Mouse (Mus musculus) layer of hippocampus, adult 9-10 months (tissue): ENCODE results near the gene Cldn14.

Experiments
- DNase-seq: peaks from one replicate; pipeline ENCODE4 v3.0.0; 2022; ENCODE audit warnings: low spot score

The Cldn14 gene

GRCm38 (mm10) chr16:93912158-93912557, 96.5 kb downstream of the Cldn14 start:
- no peak for DNase-seq

DNA sequence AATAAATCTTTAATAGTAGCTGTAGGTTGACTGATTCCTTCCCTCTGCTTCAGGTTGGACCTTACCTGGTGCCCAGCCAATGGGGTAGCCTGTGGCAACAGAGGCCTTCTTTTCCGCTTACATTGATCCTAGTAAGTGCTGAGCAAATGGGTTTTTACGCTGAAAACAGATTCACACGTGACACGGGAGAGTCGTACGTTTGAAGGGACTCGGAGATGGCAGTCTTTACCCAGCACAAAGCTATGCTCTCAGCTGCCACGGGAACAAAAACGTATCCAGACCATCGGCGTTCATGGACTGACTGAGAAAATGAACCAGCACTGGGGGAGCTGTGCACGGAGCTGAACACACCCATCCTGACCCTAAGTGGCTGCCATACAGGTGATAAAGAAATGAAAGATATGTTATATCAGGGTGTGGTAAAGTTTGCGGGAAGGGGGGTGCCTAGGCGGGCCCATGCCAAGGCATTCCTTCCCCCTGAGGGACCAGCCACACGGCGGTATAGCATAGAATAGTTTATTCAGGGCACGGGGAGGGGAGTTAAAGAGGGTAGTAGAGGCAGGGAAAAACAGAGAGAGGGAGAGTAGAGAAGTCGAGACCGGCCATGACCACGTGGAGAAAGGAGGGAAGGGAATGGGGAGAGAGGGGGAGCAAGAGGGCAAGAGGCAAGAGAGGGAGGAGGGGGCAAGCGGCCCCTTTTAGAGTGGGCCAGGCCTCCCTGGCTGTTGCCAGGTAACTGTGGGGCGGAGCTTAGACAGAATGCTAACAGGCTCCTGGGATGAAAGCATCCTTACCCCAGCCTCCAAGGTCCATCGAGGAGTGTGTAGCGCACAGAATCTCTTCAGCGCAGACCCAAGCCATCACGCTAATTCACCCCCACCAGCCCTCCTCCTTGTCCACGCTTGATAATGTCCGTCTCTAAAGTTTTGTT, 97.6 kb downstream of the Cldn14 start:
- no peak for DNase-seq

DNA sequence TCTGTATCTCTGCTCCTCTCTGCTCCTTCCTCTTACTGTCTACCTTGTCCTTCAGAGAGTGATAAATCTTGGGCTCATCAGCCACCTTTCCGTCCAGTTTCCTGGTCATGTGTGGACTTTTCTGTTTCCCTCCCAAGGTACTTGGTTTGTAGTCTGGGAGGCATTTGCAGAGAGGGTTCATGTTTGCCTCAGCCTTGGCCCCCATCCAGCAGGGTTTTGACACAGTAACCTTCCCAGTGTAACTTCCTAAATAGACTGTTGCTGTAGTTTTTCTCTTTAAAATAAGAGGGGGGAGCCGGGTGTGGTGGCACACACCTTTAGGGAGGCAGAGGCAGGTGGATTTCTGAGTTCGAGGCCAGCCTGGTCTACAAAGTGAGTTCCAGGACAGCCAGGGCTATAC, 98.7 kb downstream of the Cldn14 start:
- no peak for DNase-seq

DNA sequence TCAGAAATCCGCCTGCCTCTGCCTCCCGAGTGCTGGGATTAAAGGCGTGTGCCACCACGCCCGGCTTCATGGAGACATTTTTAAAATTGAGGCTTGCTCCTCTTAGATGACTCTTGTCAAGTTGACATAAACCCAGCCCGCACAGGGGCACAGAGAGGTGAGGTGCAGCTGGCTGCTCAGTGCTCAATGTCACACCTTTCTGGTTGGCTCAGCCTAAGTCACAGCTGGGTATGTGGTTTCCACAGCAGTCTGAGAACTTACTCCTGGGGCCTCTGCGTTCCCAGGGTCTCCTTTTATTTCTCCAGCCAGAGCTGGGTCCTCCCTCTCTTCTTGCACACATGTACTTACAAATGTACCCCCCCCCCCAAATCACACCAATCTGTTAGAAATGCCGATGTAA, 100.4 kb downstream of the Cldn14 start:
- DNase-seq = no peak

DNA sequence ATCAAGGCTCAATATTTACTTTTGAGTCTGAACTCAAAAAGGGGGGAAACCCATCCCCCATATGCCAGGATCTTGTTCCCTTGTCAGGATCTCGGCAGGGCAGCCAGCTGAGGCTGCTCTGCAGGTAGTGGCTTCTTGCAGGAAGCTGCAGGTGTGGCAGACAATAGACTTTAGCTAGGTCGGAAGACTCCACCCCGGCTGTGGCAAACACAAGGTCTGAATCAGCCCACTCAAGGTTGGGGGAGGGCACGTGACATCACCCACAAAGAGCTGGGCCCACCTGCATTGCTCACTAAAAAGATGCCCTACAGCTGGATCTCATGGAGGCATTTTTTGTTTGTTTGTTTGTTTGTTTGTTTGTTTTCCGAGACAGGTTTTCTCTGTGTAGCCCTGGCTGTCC, 100.9 kb downstream of the Cldn14 start:
- no peak for DNase-seq

DNA sequence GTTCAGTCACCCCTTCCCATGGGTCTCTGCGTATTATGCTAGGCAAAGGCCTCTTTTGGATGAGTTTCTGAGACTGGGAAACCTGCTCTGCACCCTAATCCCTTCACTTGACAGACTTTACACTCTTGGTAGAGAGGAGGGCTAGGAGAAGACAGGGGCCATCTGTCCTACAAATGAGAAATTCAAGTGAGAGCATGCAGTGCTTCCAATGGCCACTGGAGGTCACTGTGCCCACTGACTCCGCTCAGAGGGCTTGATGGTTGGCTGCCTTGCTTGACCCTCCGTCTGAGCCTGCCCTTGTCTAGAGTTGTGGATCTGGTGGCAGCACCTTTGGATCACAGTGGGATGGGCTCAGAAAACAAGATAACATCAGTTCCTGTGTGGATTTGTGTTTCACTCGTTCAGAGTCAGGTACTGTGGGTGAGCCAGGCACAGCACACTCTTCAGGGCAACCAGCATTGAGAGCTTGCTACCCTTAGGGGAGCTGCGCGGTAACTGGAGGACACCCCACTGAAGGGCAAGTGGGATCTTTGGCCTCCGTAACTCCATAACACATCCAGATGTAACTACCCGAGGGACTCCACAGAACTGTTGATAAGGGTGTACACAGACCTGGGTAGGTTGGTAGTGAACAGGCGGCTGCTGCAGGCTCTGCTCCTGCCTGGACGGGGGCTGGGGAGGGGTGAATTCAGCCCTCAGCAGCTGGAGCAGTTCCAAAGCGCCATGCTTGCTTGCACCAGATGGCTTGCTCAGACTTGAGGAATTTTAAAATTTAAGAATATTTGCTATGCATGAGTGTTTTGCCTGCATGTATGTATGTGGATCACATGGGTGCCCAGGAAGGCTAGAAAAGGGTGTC, 102.3 kb downstream of the Cldn14 start:
- peak; percentile 45 for DNase-seq

GRCm38 (mm10) chr16:93903027-93903426, 105.6 kb downstream of the Cldn14 start:
- no peak for DNase-seq

- DNase-seq = no peak
Measured at GRCm38 (mm10) chr16:93893285-93893684, 115.4 kb downstream of the Cldn14 start.

GRCm38 (mm10) chr16:93890948-93891604, 117.6 kb downstream of the Cldn14 start:
- no peak for DNase-seq

DNA sequence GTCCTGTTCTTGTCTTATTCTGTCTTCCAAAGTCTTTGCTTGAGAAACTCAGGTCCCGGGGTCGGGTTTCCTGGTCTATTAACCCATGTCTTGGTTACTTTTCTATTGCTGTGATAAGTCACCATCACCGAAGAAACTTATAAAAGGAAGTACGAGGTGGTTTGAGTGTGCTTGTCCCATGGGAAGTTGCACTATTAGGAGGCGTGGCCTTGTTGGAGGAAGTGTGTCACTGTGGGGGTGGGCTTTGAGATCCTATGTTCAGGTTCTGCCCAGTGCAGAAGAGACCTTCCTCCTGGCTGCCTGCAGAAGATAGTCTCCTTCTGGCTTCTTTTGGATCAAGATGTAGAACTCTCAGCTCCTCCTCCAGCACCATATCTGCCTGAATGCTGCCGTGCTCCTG, 120.2 kb downstream of the Cldn14 start:
- DNase-seq = no peak

DNA sequence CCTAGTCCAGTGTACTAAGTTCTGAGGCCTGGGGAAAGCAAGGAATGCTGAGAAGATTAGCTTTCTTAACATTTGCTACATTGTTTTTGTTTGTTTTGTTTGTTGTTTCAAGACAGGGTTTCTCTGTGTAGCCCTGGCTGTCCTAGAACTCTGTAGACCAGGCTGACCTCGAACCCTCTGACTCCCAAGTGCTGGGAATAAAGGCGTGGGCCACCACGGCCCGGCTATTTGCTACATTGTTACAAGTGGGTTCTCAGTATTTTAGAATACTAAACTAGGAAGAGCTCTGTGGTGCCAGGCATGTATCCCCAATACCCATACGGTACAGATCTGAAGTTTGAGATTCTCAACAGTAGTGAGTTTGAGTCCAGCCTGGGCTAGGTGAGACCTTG, 123.9 kb downstream of the Cldn14 start:
- no peak for DNase-seq

GRCm38 (mm10) chr16:93884086-93884721, 124.4 kb downstream of the Cldn14 start:
- DNase-seq = no peak

- peak; percentile 83 for DNase-seq
Measured at GRCm38 (mm10) chr16:93883423-93884085, 125.1 kb downstream of the Cldn14 start, which contains the start of gene Chaf1b. TSS of gene Chaf1b (plus strand) at chr16:93883901.

DNA sequence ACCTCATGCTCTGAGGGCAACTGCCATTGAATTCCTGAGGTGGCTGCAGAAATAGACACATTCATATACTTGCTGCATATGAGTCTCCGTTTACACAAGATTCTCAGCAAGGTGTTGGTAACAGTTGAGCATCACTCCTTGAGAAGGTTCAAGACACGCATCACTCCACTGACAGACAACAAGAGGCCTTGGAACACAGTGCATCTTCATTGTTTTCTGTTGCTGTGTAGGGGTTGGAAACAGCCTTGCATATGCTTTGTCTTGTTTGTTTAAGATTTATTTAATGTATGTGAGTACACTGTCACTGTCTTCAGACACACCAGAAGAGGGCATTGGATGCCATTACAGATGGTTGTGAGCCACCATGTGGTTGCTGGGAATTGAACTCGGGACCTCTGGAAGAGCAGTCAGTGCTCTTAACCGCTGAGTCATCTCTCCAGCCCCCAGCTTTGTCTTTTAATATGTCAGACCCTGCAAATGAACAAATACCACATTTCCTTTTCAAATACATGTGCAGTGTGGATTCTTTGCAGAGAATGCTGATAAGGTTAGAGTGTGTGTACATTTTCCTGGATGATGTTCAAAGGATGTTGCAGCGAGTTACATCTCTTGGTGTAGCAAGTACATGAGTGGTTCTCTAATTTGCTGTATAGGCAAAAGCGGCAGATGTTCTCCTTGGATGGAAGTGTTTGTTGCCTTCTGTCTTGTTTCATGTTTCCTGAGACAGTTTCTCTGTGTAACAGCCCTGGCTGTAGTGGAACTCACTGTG, 130.8 kb downstream of the Cldn14 start:
- no peak for DNase-seq

GRCm38 (mm10) chr16:93874841-93875240, 133.8 kb downstream of the Cldn14 start:
- DNase-seq = no peak
